Mouse (Mus musculus) cerebellum, adult 2 months (tissue): Measurements from ENCODE around the gene Fahd2a.

Source experiments
- CTCF ChIP-seq: fragments of 200-500 bp; IDR thresholded peaks from 2 replicates; pipeline ENCODE4 v1.5.1; 2011; ENCODE audit warnings: low read depth, mild to moderate bottlenecking, control low read depth, low read length, moderate library complexity, borderline replicate concordance; ENCODE audit not compliant: insufficient read depth
- POLR2A ChIP-seq: fragments of 200-500 bp; IDR thresholded peaks from 2 replicates; pipeline ENCODE4 v1.6.1; 2011; ENCODE audit warnings: low read length, control low read depth, borderline replicate concordance; ENCODE audit not compliant: insufficient read depth

DNA sequence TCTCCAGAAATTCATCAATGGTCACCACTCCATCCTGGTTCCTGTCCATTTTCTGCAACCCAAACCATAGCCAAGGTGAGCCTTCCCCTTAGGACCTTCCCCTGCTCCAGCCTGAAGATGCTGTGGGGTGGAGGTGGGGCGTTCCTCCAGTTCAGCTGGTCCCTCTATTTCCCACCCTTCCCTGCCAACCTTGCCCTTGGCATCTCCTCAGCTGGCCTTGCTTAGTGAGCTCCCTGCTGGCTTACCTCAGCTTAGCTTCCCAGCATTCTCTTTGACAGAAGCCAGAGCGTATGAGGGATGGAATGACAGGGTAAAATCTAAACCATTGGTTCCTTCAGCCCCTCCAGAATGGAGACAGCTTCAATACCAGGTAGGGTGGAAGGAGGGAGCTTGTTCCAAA is 15.0 kb upstream of the Fahd2a start:
- no peak for TF ChIP-seq POLR2A
- TF ChIP-seq CTCF: no peak
